Mouse (Mus musculus) liver, adult 2 months (tissue): Measurements from ENCODE around the gene Vav1. TPM values are rescaled to one million over a fixed set of nuclear protein-coding genes. Genes with fewer than 3 reads are reported as not detected.
"Not testable (repeated sequence)": the region's sequence is repeated elsewhere in the genome, so short reads cannot be mapped to it uniquely, and the experiment has no call there.

Experiments used
- DNase-seq: peaks from one replicate; pipeline ENCODE4 v3.0.0-alpha.2; 2011; ENCODE audit warnings: low read depth, low spot score; ENCODE audit errors: extremely low read depth
- H3K27ac ChIP-seq: fragments of 200-500 bp; replicated peaks from 2 replicates; pipeline ENCODE4 v1.5.1; 2012; ENCODE audit warnings: low read depth, mild to moderate bottlenecking, control low read depth, inconsistent platforms, low read length; ENCODE audit not compliant: insufficient read depth
- H3K27me3 ChIP-seq: fragments of 200-500 bp; 2 replicates; pipeline ENCODE4 v1.6.1; 2012; ENCODE audit warnings: mild to moderate bottlenecking, moderate library complexity, low read length, inconsistent platforms; ENCODE audit not compliant: control insufficient read depth, insufficient read depth
- H3K36me3 ChIP-seq: fragments of 200-500 bp; 2 replicates; pipeline ENCODE4 v1.6.1; 2012; ENCODE audit warnings: low read length, inconsistent platforms; ENCODE audit not compliant: control insufficient read depth, insufficient read depth
- H3K4me1 ChIP-seq: fragments of 200-500 bp; 2 replicates; pipeline ENCODE4 v1.6.1; 2011; ENCODE audit warnings: low read length; ENCODE audit not compliant: control insufficient read depth, insufficient read depth
- H3K4me3 ChIP-seq: fragments of 200-500 bp; 2 replicates; pipeline ENCODE4 v1.5.1; 2011; ENCODE audit warnings: low read depth, mild to moderate bottlenecking, control low read depth, low read length, moderate library complexity; ENCODE audit not compliant: insufficient read depth
- H3K79me2 ChIP-seq: fragments of 200-500 bp; 2 replicates; pipeline ENCODE4 v1.6.1; 2012; ENCODE audit warnings: inconsistent platforms, mild to moderate bottlenecking, low read length, moderate library complexity; ENCODE audit not compliant: control insufficient read depth, insufficient read depth
- H3K9ac ChIP-seq: fragments of 200-500 bp; 2 replicates; pipeline ENCODE4 v1.6.1; 2012; ENCODE audit warnings: low read depth, mild to moderate bottlenecking, control low read depth, inconsistent platforms, low read length
- CTCF ChIP-seq: fragments of 200-500 bp; IDR thresholded peaks from 2 replicates; pipeline ENCODE4 v1.5.1; 2011; ENCODE audit warnings: low read depth, low read length, control low read depth
- POLR2A ChIP-seq: fragments of 200-500 bp; IDR thresholded peaks from 2 replicates; pipeline ENCODE4 v1.6.1; 2011; ENCODE audit warnings: low read length, control low read depth; ENCODE audit not compliant: insufficient read depth; ENCODE audit errors: extremely low read depth
- whole genome bisulfite sequencing: fragments of 180-500 bp; shearing (Covaris S2); methylation state at CpG from one replicate; pipeline ENCODE4 v1.1.7; 2018; 5-methylcytosine and 5-hydroxymethylcytosine counted together
- polyA plus RNA-seq: library from polyadenylated mRNA; depleted of rRNA; stranded (reverse); fragments of >200 nt; gene quantifications from 2 replicates; pipeline ENCODE4 v1.2.3, GENCODE M21; 2012
- total RNA-seq: library from RNA; depleted of rRNA; stranded (reverse); fragments of >200 nt; gene quantifications from 2 replicates; pipeline ENCODE4 v1.2.3, GENCODE M21; 2014

Gene Vav1
- total and polyA plus RNA-seq, 2 experiments: 1.9 to 2.7 TPM

DNA sequence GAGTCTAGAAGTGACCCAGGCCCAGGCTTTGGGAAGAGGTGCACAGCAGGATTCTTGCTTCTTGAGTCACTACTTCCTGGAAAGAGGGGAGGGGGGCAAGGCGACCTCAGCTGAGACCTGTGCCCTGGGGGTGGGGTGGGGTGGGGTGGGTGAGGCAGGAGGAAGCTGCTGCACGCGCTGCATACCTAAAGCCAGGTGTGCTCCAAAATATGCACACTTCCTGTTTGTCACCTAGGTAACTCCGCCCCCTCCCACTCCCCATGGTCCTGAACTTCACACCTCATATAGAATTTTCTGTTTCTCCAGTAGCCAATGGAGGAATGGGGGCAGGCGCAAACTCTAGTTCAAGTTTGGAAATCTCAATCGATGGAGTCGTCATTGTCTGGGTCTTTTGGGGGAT lies 5.1 kb upstream of the Vav1 start:
- Histone ChIP-seq H3K27me3 (no peaks in the 10 kb centered on the region), H3K27ac (no peak overlapping the region), H3K4me1 (0 out of 2 replicates have a peak, but pooled peaks cover 4% of the 10 kb centered on the region), H3K9ac (no peak overlapping the region), H3K79me2 (no peaks in the 10 kb centered on the region), H3K4me3 (no peak overlapping the region), H3K36me3 (no peaks in the 10 kb centered on the region)
- WGBS: 39% methylated on average over 7 of the region's 7 CpGs
- TF ChIP-seq POLR2A: no peak
- no peak for TF ChIP-seq CTCF
- DNase-seq: no peak

DNA sequence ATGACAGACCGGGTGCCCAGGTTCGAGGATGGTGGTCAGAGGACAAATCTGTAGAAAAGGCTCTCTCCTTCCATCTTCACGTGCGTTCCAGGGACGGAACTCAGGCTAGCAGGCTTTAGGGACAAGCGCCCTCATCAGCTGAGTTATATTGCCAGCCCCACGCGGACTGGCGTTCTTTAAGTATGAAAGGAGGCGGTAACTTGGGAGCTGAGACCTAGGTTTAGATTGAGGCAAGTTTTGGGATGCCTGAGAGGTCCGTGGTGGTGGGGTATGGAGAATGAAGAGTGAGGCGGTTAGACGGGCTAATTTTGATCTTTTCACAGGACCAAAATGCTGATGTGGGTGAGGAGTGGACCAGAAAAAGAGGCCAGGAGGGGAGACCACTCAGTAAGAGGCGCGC lies 4.2 kb upstream of the Vav1 start:
- H3K4me3 ChIP-seq: peak overlapping the region; percentile 70
- peak overlapping the region; percentile 58 for H3K9ac ChIP-seq
- H3K27me3 ChIP-seq: no peaks in the 10 kb centered on the region

DNA sequence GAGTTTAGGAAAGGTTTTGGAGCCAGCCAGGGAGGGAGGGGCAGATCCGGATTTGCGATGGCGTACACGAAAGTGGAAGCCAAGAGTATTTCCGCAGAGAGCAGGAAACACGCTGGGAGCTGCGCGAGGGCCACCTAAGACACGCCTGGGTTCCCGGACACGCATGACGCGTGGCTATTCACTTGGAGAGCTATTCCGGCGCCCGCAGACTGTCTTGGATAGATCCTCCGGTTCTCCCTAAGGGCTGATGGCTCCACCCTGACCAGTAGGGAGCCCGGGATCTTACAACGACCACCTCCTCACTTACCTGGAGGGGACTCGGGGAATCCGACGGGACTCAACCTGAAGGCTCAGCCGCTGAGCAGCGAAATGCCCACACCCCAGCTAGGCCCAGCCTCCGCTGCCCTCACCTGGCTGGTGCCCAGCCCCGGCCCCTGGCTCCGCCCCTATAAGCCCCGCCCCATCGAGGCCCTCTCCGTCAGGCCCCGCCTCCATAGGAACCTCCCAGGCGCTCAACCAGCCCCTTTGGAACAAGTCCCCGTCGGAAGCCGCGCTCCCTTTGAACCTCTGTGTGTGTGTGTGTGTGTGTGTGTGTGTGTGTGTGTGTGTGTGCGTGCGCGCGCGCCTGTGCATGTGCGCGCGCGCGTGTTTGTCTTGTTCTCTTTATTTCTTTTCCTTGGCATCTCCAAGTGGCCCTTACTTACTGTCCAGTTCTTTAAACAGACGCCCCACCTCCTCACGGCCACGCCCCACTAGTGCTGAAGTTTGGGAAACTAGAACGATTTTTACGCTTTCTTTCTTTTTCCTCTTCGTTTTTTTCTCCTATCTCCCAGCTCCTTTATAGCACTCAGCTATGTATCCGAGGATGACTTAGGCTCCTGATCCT lies 3.5 kb upstream of the Vav1 start:
- under 1% methylated on average over 53 of the region's 53 CpGs for WGBS
- TF ChIP-seq CTCF: no peak
- TF ChIP-seq POLR2A: no peak
- Histone ChIP-seq H3K4me1 (0 out of 2 replicates have a peak, but pooled peaks cover 4% of the 10 kb centered on the region), H3K36me3 (no peaks in the 10 kb centered on the region), H3K4me3 (peak overlapping the region; percentile 70), H3K27me3 (no peaks in the 10 kb centered on the region), H3K9ac (peak overlapping the region; percentile 58), H3K79me2 (no peaks in the 10 kb centered on the region), H3K27ac (peak overlapping the region; percentile 55)
- peak; percentile 80 for DNase-seq

More for the DNA sequence above, 4.2 kb upstream of the Vav1 start:
- 11% methylated on average over 15 of the region's 15 CpGs for WGBS
- no peaks in the 10 kb centered on the region for H3K79me2 ChIP-seq
- H3K36me3 ChIP-seq: no peaks in the 10 kb centered on the region
- 0 out of 2 replicates have a peak, but pooled peaks cover 4% of the 10 kb centered on the region for H3K4me1 ChIP-seq
- no peak overlapping the region for H3K27ac ChIP-seq
- no peak for TF ChIP-seq POLR2A
- no peak for TF ChIP-seq CTCF
- DNase-seq: no peak

DNA sequence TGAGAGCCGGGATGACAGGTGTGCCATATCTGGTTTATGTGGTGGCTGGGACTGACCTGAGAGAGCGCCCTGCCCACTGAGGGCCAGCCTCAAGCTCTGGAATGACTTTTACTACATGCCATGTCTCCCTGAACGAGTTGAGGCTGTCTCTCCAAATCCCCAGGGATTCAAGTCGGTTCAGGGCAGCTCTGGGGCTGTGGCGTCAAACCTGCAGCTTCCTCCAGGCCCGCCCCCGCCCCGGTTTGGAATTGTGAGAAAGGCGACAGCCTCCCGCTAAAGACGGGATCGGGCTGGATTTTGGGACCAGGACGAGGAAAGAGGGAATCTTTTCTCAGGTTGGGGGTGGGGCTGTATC lies 2.9 kb upstream of the Vav1 start:
- H3K36me3 ChIP-seq: no peaks in the 10 kb centered on the region
- no peak for DNase-seq
- no peaks in the 10 kb centered on the region for H3K79me2 ChIP-seq
- no peak for TF ChIP-seq POLR2A
- TF ChIP-seq CTCF: no peak
- 0 out of 2 replicates have a peak, but pooled peaks cover 4% of the 10 kb centered on the region for H3K4me1 ChIP-seq
- peak overlapping the region; percentile 49 for H3K27ac ChIP-seq
- peak overlapping the region; percentile 70 for H3K4me3 ChIP-seq
- H3K27me3 ChIP-seq: no peaks in the 10 kb centered on the region
- H3K9ac ChIP-seq: peak overlapping the region; percentile 36
- 2% methylated on average over 13 of the region's 13 CpGs for WGBS

DNA sequence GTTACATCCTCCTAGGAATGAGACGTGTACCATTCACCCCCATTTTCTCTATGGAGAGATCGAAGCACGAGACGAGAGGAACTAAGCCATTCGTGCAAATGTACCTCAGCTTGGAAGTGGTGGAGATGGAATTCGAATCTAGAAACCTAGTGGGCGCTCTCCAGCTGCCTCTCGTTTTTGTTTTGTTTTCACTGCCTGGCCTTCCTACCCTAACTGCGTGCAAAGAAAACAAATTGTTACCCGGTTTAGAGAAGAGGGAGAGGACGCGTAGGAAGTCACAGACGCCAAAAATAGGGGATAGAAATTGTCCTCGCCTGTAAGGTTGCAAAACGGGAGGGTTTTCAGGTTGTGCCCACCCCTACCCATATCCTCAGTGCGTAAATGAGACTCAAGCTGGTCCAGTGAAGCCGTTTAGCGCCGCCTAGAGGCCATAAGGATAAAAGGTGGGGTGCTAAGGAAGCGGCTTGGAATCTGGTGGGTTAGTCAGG lies 2.2 kb upstream of the Vav1 start:
- peak overlapping the region; percentile 89 for H3K4me3 ChIP-seq
- DNase-seq: peak; percentile 70
- no peaks in the 10 kb centered on the region for H3K79me2 ChIP-seq
- TF ChIP-seq POLR2A: no peak
- peak; percentile 85 for TF ChIP-seq CTCF
- H3K27me3 ChIP-seq: no peaks in the 10 kb centered on the region
- H3K4me1 ChIP-seq: 0 out of 2 replicates have a peak, but pooled peaks cover 4% of the 10 kb centered on the region
- peak overlapping the region; percentile 83 for H3K9ac ChIP-seq
- peak overlapping the region; percentile 49 for H3K27ac ChIP-seq
- under 1% methylated on average over 20 of the region's 20 CpGs for WGBS
- H3K36me3 ChIP-seq: no peaks in the 10 kb centered on the region

DNA sequence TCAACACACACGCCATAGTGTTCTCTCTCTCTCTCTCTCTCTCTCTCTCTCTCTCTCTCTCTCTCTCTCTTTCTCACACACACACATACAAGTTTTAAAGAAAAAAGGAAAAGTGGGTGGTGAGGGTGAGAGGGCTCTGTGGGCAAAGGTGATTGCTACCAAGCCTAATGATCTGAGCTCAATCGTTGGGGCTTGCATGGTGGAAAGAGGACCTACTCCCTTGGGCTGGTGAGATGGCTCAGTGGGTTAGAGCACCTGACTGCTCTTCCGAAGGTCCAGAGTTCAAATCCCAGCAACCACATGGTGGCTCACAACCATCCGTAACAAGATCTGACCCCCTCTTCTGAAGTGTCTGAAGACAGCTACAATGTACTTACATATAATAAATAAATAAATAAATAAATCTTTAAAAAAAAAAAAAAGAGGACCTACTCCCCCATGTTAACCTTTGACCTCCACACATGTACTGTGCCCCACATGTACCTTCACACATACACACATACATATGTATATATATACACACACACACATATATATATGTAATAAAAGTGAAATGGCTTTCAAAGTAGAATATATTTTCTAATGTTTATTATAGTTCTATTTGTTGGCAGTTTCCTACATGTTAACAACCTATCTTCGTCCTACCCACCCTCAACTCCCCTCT lies 1.2 kb upstream of the Vav1 start:
- not testable (repeated sequence) for DNase-seq, H3K36me3 ChIP-seq, H3K9ac ChIP-seq, H3K27ac ChIP-seq, H3K4me1 ChIP-seq, H3K79me2 ChIP-seq, H3K4me3 ChIP-seq, H3K27me3 ChIP-seq
- 80% methylated on average over 4 of the region's 5 CpGs for WGBS
